Mouse (Mus musculus) embryonic fibroblast, embryonic 13.5 days (primary cell): ENCODE data around the gene Pprc1. TPM values are rescaled to one million over a fixed set of nuclear protein-coding genes. Genes with fewer than 3 reads are reported as not detected.

ENCODE experiments used
- H3K27ac ChIP-seq: 2 replicates; pipeline ENCODE4 v1.5.1; 2012; ENCODE audit warnings: low read length, control low read depth, inconsistent platforms; ENCODE audit not compliant: insufficient read depth
- H3K4me1 ChIP-seq: 2 replicates; pipeline ENCODE4 v1.6.1; 2011; ENCODE audit warnings: low read length; ENCODE audit not compliant: control insufficient read depth, insufficient read depth
- H3K4me3 ChIP-seq: 2 replicates; pipeline ENCODE4 v1.5.1; 2011; ENCODE audit warnings: mild to moderate bottlenecking, control low read depth, low read length; ENCODE audit not compliant: insufficient read depth
- CTCF ChIP-seq: IDR thresholded peaks from 2 replicates; pipeline ENCODE4 v1.5.1; 2011; ENCODE audit warnings: mild to moderate bottlenecking, control low read depth, low read length, moderate library complexity, borderline replicate concordance; ENCODE audit not compliant: insufficient read depth
- POLR2A ChIP-seq: IDR thresholded peaks from 2 replicates; pipeline ENCODE4 v1.6.1; 2011; ENCODE audit warnings: low read depth, mild to moderate bottlenecking, control low read depth, low read length, moderate library complexity
- polyA plus RNA-seq: library from polyadenylated mRNA; stranded (reverse); fragments of >200 nt; gene quantifications from 2 replicates; pipeline ENCODE4 v1.2.4, GENCODE M21; 2011; ENCODE audit warnings: low read depth; ENCODE audit not compliant: missing spikeins, insufficient read length

Pprc1 gene
- polyA plus RNA-seq, 1 experiment: 58.0 TPM

DNA sequence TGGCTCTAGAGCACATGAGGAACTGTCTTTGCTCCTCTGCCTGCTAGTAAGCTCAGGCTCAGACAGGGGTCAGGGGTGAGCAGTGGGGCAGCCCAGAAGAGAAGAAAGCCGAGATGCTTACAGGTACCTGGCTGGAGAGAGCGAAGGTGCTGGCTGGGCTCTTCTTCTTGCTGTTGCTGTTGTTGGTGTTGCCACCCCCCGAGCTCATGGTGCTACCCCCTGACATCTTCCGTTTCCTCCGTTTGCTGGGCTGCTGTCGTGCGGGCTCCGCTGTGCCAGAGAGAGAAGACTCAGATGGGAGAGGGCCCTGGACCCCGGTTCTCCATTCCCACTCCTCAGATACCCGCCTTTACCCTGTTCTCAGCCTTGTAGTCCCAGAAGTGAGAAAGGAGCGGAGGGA, 10.8 kb upstream of the Pprc1 start:
- H3K27ac ChIP-seq: no peak overlapping the region
- H3K4me3 ChIP-seq: no peak overlapping the region
- TF ChIP-seq POLR2A: no peak
- TF ChIP-seq CTCF: no peak
- peaks cover 3% of the 10 kb centered on the region; the same call in 1 of the 2 replicates for H3K4me1 ChIP-seq

DNA sequence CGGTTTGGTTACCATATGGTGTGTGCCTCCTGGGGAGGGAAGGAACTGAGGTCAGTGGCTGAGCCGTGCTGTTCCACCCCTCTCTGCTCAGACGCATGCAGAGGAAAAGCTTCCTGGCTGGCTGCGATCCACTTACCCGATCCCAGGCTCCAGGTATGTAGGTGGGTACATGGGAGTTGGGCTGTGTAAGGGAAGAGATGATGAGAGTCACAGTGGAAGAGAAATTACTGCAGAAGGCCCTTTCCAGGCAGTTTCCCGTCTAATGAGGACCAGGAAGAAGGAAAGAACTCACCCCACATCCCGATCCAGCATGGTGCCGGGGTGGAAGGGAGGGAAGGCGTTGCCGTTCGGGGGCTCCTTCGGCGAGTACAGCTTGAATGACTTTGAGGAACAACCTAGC, 8.7 kb upstream of the Pprc1 start:
- Histone ChIP-seq H3K27ac (no peak overlapping the region), H3K4me1 (peaks cover 7% of the 10 kb centered on the region; the same call in 1 of the 2 replicates), H3K4me3 (no peak overlapping the region)
- TF ChIP-seq CTCF (no peak), POLR2A (no peak)

DNA sequence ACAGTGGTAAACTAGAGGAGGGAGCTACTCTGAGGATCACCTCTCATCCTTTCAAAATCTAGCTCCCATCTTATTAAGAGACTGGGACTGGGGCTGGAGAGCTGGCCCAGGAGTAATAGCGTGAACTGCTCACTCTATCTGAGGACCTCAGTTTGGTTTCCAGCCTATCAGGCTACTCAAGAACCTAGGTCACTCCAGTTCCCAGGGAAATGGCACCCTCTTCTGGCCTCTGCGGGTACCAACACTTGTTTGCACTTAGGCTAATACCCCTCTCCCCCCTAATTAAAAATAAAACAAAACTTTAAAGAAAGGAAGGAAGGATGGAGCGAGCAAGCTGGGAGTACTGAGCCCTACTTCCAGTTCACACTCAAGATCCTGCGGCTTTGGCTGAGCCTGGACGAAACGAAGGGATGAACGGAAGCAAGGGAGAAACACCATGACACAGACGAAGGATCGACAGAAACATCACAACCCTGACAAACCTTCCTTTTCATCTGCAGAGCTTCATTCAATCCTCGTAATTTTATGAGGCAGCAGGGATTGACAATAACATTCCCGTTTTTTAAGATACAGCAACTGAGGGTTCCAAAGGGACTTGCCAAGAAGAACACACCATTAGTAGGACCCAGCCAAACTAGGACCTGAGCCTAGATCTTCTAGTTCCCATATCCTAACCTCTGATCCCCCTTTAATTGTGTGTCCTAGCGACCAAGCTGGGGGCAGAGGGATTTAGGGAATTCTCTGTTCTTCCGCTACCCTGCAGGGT, 8.0 kb upstream of the Pprc1 start:
- TF ChIP-seq CTCF (no peak), POLR2A (no peak)
- H3K4me3 ChIP-seq: peak overlapping the region; percentile 86; the same call in 1 of the 2 replicates
- H3K27ac ChIP-seq: no peak overlapping the region
- H3K4me1 ChIP-seq: peaks cover 10% of the 10 kb centered on the region; the same call in 1 of the 2 replicates

DNA sequence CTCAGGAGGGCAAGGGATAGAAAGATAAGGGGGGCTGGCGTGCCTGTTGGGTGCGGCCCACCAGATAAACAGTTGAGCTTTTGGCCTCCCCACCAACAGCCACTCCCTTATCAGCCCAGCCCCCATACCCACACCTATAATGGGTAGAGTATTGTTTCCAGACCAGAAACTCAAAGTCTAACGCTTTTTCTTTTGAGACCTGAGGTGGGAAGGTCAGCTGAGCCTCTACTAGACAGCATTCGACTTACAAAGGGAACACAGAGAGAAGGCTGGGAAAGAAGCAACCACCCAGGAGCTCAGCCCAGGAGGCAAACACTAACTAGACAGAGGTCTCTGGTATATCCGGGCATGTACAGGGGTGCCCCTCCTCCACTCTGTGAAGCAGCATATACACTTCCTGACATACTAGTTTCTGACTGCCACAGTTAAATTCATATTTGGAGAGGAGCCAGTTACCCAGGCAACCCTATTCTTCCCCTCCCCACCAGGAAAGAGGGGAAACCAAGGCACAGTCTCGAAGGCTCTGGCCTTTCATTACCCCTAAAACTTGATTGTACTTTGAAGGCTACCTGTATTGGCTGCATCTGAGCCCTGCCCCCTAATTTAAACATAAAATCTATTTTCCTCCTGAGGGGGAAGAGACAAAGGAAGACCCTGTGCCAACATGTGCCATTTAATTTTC, 7.3 kb upstream of the Pprc1 start:
- Histone ChIP-seq H3K4me1 (peaks cover 10% of the 10 kb centered on the region; the same call in 1 of the 2 replicates), H3K27ac (no peak overlapping the region), H3K4me3 (peak overlapping the region; percentile 86)
- TF ChIP-seq CTCF (no peak), POLR2A (no peak)

DNA sequence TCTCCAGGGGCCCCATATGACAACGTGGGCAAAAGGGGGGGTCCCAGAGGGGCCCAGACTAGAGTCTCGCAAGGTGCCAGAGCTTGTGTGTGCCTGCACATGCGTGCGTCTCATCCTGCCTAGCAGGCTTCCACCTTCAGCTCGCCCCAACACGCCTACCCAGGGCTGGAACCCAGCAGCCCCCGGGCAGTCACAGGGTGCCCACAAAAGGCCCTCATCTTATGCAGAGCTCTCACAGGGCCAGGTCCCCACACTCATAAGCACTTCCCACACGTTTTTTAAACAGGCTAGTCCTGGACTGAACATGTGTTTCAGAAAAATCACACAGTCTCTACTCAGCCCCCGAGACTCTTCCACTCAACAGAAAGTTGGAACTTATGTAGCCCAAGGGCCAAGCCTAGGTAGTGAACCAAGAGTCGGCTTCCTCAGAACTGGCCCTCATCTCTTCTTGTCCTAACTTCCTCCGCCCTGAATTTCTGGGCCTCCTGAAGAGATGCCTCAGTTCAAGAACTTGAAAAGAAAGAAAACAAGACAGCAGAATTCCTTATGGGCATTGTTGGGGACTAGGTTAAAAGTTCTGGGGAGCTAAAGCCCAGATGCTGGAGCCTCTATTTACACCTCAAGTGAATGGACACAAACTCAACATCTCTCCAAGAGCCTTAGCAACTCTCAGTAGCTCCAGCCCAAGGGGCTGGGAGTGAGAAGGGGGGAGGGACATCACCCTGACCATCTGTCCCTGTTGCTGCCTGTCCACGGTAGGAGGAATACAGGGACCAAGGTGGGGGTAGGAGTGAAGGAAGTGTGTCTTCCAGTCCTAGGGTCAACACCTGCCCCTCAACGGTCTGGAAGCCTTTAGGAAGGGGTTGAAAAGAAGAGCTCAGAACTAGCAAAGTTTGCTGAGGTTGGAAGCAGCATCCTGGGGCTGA, 6.5 kb upstream of the Pprc1 start:
- no peak overlapping the region for H3K27ac ChIP-seq
- no peak for TF ChIP-seq CTCF
- no peak; the same call in 1 of the 2 replicates for TF ChIP-seq POLR2A
- H3K4me1 ChIP-seq: peaks cover 10% of the 10 kb centered on the region; the same call in 1 of the 2 replicates
- peak overlapping the region; percentile 86 for H3K4me3 ChIP-seq

- peaks cover 10% of the 10 kb centered on the region; the same call in 1 of the 2 replicates for H3K4me1 ChIP-seq
- no peak for TF ChIP-seq POLR2A
- no peak for TF ChIP-seq CTCF
- H3K4me3 ChIP-seq: peak overlapping the region; percentile 86
- no peak overlapping the region for H3K27ac ChIP-seq
These were observed 5.8 kb upstream of the Pprc1 start for GRCm38 (mm10) chr19:46038851-46039260.

GRCm38 (mm10) chr19:46039478-46039877, 5.2 kb upstream of the Pprc1 start:
- Histone ChIP-seq H3K4me3 (peak overlapping the region; percentile 41), H3K27ac (peak overlapping the region; percentile 93), H3K4me1 (peaks cover 10% of the 10 kb centered on the region; the same call in 1 of the 2 replicates)
- TF ChIP-seq POLR2A (peak; percentile 95), CTCF (no peak)

GRCm38 (mm10) chr19:46040149-46040902, 4.4 kb upstream of the Pprc1 start:
- Histone ChIP-seq H3K4me1 (peaks cover 10% of the 10 kb centered on the region; the same call in 1 of the 2 replicates), H3K27ac (peak overlapping the region; percentile 93), H3K4me3 (no peak overlapping the region)
- TF ChIP-seq CTCF: no peak

DNA sequence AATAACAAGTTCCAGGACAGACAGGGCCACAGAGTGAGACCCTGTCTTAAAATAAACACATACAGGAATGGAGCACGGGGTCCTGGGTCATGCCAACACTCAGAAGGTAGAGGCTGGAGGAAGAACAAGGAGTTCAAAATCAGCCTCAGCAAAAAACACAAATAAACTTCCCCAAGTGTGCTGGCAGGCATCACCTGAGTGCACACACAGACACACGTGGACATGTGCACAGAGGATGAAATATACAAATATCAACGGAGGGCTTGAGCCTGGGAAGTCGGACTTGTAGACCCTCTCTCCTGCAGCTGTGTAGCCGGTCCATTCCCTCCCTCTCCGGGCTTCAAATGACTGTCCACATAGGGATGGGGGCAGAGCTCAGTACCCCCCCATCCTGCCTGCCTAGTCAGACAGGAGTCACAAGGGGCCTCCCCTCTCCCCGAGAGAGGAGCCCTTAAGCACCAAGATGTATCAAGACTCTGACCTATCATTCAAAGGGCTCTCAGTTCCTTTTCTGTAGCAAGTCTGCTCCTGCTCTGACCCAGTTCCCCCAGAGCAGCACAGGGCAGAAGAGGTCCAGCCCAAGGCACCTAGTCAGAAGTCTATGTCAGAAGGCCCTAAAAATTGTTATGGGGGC, 3.3 kb upstream of the Pprc1 start:
- Histone ChIP-seq H3K4me3 (no peak overlapping the region; the same call in 1 of the 2 replicates), H3K4me1 (peaks cover 10% of the 10 kb centered on the region; the same call in 1 of the 2 replicates), H3K27ac (peak overlapping the region; percentile 84)
- TF ChIP-seq CTCF (no peak), POLR2A (no peak)
